Mouse (Mus musculus) hindbrain, embryonic 16.5 days (tissue): Measurements from ENCODE around the gene Eefsec. TPM values are rescaled to one million over a fixed set of nuclear protein-coding genes. Genes with fewer than 3 reads are reported as not detected.
A peak's percentile ranks its signal among the peaks of the same experiment; 100 is the strongest.

Source experiments
- ATAC-seq: fragments of 200-750 bp; cut with Nextera tagmentation; 2 replicates; pipeline ENCODE4 v1.8.0; 2017; ENCODE audit warnings: moderate TSS enrichment, moderate library complexity
- H3K27ac ChIP-seq: fragments of 300-500 bp; sonication (generic); 2 replicates; pipeline ENCODE4 v1.5.1; 2014; ENCODE audit warnings: low read depth, mild to moderate bottlenecking, control low read depth, low read length, moderate library complexity
- H3K27me3 ChIP-seq: fragments of 300-500 bp; sonication (generic); replicated peaks from 2 replicates; pipeline ENCODE4 v1.6.1; 2014; ENCODE audit warnings: low read length; ENCODE audit not compliant: control insufficient read depth, insufficient read depth
- H3K36me3 ChIP-seq: fragments of 300-500 bp; sonication (generic); 2 replicates; pipeline ENCODE4 v1.6.1; 2014; ENCODE audit warnings: mild to moderate bottlenecking, low read length, moderate library complexity, mixed read lengths; ENCODE audit not compliant: control insufficient read depth, insufficient read depth
- H3K4me1 ChIP-seq: fragments of 300-500 bp; sonication (generic); 2 replicates; pipeline ENCODE4 v1.6.1; 2014; ENCODE audit warnings: low read depth, low read length; ENCODE audit not compliant: control insufficient read depth, insufficient read depth
- H3K4me2 ChIP-seq: fragments of 300-500 bp; sonication (generic); 2 replicates; pipeline ENCODE4 v1.6.1; 2014; ENCODE audit warnings: mild to moderate bottlenecking, low read length, control low read depth, moderate library complexity
- H3K4me3 ChIP-seq: fragments of 300-500 bp; sonication (generic); 2 replicates; pipeline ENCODE4 v1.5.1; 2014; ENCODE audit warnings: mild to moderate bottlenecking, low read length, control low read depth, moderate library complexity
- H3K9ac ChIP-seq: fragments of 300-500 bp; sonication (generic); 2 replicates; pipeline ENCODE4 v1.6.1; 2014; ENCODE audit warnings: low read depth, mild to moderate bottlenecking, control low read depth, low read length, moderate library complexity
- H3K9me3 ChIP-seq: fragments of 300-500 bp; sonication (generic); 2 replicates; pipeline ENCODE4 v1.6.1; 2014; ENCODE audit warnings: mild to moderate bottlenecking, low read length, moderate library complexity; ENCODE audit not compliant: control insufficient read depth
- WGBS: fragments of 180-500 bp; shearing (Covaris S2); extraction: QIAGEN DNeasy Blood & Tissue Kit; methylation state at CpG from one replicate; pipeline ENCODE4 v1.1.7; 2014; 5-methylcytosine and 5-hydroxymethylcytosine counted together
- polyA plus RNA-seq: library from polyadenylated mRNA; unstranded; fragments of >200 nt; fragmentation: Nextera tagmentation; extraction: Ambion mirVana; gene quantifications from 2 replicates; pipeline ENCODE4 v1.2.1, GENCODE M21; 2015

Eefsec gene
- polyA plus RNA-seq, 1 experiment from 2014 or later: 24.4 TPM

DNA sequence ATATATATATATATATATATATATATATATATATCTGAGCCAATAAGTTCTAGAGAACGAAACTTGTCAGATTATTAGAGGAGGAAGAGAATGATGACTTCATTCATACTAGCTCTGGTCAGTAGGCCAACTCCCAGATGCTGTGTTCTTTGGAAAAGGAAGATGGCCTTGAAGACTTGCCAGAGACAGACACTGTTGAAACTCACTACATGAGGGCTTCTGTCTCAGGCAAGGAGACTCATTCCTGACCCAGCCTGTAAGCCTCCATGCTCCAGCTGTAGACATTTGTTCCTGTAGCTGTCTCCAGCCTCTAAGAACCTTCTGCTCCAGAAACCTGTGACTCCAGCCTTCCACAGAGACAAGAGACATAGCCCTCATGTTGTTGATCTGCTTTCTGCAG lies 85.2 kb downstream of the Eefsec start:
- H3K9ac ChIP-seq: no peak overlapping the region
- ATAC-seq: no peak
- WGBS: 88% methylated on average over 1 of the region's 1 CpGs

DNA sequence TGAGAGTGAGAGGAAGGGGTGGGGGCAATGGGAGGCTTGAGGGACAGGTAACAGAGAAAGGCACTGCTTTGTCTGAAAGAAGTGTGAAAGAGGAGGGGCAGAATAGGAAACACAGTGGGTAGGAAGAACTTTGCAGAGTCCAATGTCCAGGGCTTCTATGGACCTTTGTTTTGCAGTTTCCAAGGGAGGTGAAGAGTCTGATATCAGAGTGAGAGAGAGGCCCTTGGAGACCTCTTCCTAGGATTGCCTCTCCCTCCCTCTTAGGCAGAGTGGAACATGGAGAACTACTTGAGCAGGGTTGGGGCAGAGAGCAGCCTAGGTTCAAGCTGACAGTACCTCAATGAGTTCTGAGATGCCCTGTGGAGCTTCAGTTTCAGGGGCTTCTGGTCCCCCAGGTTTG lies 88.1 kb downstream of the Eefsec start:
- Histone ChIP-seq H3K4me1 (no peaks in the 10 kb centered on the region), H3K9ac (no peak overlapping the region), H3K4me3 (no peak overlapping the region), H3K4me2 (no peak overlapping the region), H3K27me3 (no peaks in the 10 kb centered on the region), H3K27ac (no peak overlapping the region), H3K9me3 (no peaks in the 10 kb centered on the region), H3K36me3 (no peaks in the 10 kb centered on the region)
- no peak for ATAC-seq

More for the DNA sequence above, 85.2 kb downstream of the Eefsec start:
- H3K4me1 ChIP-seq: no peaks in the 10 kb centered on the region
- H3K27me3 ChIP-seq: no peaks in the 10 kb centered on the region
- H3K36me3 ChIP-seq: no peaks in the 10 kb centered on the region
- H3K27ac ChIP-seq: no peak overlapping the region
- H3K9me3 ChIP-seq: no peaks in the 10 kb centered on the region
- H3K4me3 ChIP-seq: no peak overlapping the region
- H3K4me2 ChIP-seq: no peak overlapping the region

DNA sequence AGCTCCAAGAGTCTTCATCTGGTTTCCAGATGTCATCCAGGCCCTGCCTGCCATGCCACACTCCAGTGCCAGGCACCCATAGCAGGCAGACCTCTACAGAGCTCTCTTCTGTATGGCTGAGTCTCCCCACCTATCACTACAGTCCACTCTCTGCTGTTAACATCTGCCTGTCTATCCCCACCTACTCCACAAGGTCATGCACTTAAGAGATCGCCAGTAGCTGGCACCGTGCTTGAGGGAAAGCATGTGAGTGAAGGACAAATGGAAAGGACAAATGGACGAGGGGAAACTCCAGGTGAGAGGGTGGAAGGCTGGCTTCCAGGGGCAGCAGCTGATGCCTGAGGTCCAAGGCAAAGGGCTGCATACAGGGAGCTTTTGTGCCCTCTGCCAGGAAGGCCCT lies 90.5 kb downstream of the Eefsec start:
- Histone ChIP-seq H3K4me1 (no peaks in the 10 kb centered on the region), H3K4me3 (no peak overlapping the region), H3K27me3 (no peaks in the 10 kb centered on the region), H3K9ac (no peak overlapping the region), H3K4me2 (no peak overlapping the region), H3K36me3 (no peaks in the 10 kb centered on the region), H3K9me3 (no peaks in the 10 kb centered on the region), H3K27ac (no peak overlapping the region)
- WGBS: 84% methylated on average over 3 of the region's 3 CpGs
- ATAC-seq: no peak

DNA sequence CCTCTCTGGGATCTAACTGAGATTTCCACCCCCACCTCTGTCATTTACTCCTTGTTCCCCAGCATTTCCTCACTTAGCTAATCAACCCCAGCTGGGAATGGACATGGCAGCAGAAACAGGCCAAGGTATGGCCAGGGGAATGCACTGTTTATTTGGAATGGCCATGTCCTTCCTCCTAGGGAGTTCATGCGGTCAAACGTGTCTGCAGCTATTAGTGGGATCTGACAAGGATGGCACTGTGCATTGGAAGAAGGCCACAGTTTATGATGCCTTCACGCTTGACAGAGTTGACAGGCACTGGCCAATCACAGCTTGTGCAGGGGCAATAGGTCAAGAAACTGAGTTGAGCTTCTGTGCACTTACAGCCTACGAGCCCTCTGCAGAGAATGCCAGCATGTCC lies 93.8 kb downstream of the Eefsec start:
- Histone ChIP-seq H3K9ac (no peak overlapping the region), H3K27ac (no peak overlapping the region), H3K4me1 (no peaks in the 10 kb centered on the region), H3K9me3 (no peaks in the 10 kb centered on the region), H3K4me2 (no peak overlapping the region), H3K27me3 (no peaks in the 10 kb centered on the region), H3K36me3 (no peaks in the 10 kb centered on the region), H3K4me3 (no peak overlapping the region)
- 55% methylated on average over 4 of the region's 4 CpGs for WGBS
- no peak for ATAC-seq

DNA sequence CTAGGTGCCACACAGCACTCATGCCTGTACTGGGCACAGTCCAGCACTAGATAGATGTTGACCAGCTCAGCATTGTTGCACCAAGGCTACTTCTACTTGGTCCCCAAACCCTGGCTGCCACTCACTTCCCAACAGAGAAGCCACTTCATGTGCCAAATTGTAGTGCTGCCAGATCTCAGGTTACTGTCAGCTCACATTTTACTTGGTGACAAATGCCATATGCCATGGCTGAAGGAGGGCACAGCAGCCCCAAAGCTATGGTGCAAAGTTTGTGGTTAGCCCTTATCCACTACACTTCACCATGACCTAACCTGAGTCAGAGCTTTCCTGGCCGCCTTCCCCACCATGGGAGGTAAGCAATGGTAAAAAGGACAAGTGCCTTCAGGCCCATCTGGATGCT lies 99.6 kb downstream of the Eefsec start:
- no peak overlapping the region for H3K4me2 ChIP-seq
- H3K9ac ChIP-seq: no peak overlapping the region
- H3K4me3 ChIP-seq: no peak overlapping the region
- H3K9me3 ChIP-seq: no peaks in the 10 kb centered on the region
- ATAC-seq: no peak
- H3K4me1 ChIP-seq: peaks cover 24% of the 10 kb centered on the region
- no peak overlapping the region for H3K27ac ChIP-seq
- WGBS: 94% methylated on average over 1 of the region's 1 CpGs
- H3K36me3 ChIP-seq: no peaks in the 10 kb centered on the region
- H3K27me3 ChIP-seq: no peaks in the 10 kb centered on the region

DNA sequence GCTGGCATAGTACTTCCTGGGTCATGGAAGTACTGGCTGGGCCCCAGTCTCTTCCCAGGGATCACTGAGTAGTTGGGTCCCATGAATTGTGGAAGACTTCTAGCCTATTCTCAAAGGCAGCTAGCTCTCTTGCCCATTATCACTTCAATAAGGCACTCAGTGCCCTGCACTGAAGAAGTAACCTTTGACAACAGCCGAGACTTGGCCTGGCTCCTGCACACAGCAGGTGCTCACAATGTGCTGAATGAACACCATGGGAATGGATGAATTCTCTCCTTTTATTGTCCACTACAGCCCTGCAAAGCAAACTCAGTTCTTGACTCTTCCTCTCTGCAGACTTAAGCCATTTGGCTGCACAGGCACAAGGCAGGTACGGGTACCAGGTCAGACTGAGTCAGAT lies 101.0 kb downstream of the Eefsec start:
- no peaks in the 10 kb centered on the region for H3K9me3 ChIP-seq
- peaks cover 24% of the 10 kb centered on the region for H3K4me1 ChIP-seq
- no peaks in the 10 kb centered on the region for H3K27me3 ChIP-seq
- H3K9ac ChIP-seq: no peak overlapping the region
- no peaks in the 10 kb centered on the region for H3K36me3 ChIP-seq
- no peak overlapping the region for H3K4me3 ChIP-seq
- no peak overlapping the region for H3K27ac ChIP-seq
- no peak for ATAC-seq
- H3K4me2 ChIP-seq: no peak overlapping the region
- 57% methylated on average over 2 of the region's 2 CpGs for WGBS

DNA sequence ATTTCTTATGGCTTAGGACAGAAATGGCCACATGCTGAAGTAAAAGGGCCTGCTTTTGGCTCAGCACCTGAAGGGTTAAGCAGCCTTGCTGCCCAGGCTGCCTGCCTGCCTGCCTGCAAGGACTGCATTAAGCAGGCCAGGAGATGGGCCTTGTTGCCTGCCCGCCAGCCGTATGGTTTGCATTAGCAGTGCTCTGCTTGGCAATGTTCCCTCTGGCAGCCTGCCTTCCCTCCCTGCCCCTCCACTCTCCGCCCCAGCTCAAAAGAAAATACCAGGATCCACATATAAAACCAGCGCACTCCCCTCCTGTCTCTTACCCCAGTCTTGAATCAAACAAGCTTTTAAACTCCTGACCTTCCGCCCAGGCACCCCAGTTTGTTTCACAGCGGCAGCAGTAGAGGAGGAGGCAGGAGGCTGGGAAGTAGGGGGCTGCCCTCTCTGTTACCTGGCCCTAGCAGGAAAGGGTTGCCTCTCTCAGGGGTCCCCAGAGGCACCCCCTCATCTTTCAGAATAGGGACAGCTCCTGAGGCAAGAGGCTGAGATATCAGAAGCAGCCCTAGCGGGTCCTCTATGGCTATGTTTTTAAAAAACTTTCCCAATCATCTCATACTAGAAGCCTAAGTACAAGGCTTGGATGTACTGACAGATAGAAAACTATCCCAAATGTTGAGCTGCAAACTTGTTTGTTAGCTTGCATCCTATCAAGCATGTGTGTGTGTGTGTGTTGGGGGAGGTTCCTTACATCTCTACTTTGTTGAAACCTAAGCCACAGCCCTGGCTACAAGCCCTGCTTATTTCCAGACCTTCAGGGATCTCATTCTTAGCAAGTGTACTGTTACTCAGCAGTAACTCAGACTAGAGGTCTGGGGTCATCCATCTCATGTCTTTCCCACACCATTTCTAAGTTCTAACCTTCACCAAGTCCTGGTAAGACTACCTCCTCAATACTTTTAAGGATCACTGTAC lies 102.6 kb downstream of the Eefsec start:
- Histone ChIP-seq H3K27me3 (no peaks in the 10 kb centered on the region), H3K36me3 (no peaks in the 10 kb centered on the region), H3K4me2 (no peak overlapping the region), H3K9me3 (no peaks in the 10 kb centered on the region), H3K27ac (peak overlapping the region; percentile 26; the same call in 1 of the 2 replicates), H3K9ac (no peak overlapping the region), H3K4me3 (no peak overlapping the region), H3K4me1 (peaks cover 24% of the 10 kb centered on the region)
- 23% methylated on average over 7 of the region's 7 CpGs for WGBS
- ATAC-seq: peak; percentile 93

DNA sequence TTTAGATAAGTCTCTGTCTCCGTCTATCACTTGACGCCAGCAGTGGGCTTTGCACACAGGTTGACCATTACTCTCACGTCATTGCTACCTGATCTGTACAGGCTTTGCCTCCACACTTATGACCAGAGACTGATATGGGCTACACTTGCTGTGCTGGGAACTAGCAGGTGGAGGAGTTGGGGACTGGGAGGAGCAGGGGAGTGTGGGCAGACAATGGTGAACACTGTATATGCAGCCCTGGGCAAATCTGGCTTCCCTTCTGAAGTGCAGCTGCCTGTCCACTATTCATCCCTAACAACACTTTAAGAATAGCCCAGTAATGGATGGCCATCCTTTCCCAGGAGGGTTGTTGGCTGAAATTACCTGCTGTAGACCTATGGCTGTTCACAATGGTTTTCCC lies 103.4 kb downstream of the Eefsec start:
- H3K9ac ChIP-seq: no peak overlapping the region
- 75% methylated on average over 3 of the region's 3 CpGs for WGBS
- H3K4me2 ChIP-seq: no peak overlapping the region
- no peak overlapping the region for H3K27ac ChIP-seq
- no peaks in the 10 kb centered on the region for H3K27me3 ChIP-seq
- H3K36me3 ChIP-seq: no peaks in the 10 kb centered on the region
- H3K4me3 ChIP-seq: no peak overlapping the region
- no peaks in the 10 kb centered on the region for H3K9me3 ChIP-seq
- peaks cover 24% of the 10 kb centered on the region for H3K4me1 ChIP-seq
- peak; percentile 22; the same call in 1 of the 2 replicates for ATAC-seq

DNA sequence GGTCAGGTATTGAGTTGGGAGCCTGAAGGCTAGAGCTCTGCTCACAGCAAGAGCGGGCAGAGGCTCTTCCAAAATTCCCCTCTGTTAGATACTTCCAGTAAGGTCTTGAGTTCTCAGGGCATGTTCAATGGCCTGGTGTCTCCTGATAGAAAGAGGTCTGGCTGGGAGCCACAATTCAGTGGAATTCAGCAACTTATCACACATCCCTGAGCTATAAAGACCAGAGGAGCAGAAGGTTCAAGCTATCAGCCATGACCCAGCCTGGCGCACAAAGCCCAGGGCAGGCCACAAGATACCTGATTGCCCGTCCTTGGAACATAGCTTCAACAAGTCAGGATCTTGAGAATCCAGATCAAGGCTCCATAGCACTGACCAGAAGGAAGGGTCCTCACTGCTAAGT lies 105.2 kb downstream of the Eefsec start:
- no peak for ATAC-seq
- no peaks in the 10 kb centered on the region for H3K9me3 ChIP-seq
- 95% methylated on average over 3 of the region's 3 CpGs for WGBS
- no peaks in the 10 kb centered on the region for H3K27me3 ChIP-seq
- H3K4me3 ChIP-seq: no peak overlapping the region
- peaks cover 21% of the 10 kb centered on the region for H3K4me1 ChIP-seq
- H3K36me3 ChIP-seq: no peaks in the 10 kb centered on the region
- no peak overlapping the region for H3K9ac ChIP-seq
- no peak overlapping the region for H3K4me2 ChIP-seq
- no peak overlapping the region for H3K27ac ChIP-seq
